Mouse (Mus musculus) left cerebral cortex, postnatal 14 days (tissue): ENCODE measurements around the gene Cacna1c. TPM values are rescaled to one million over a fixed set of nuclear protein-coding genes. Genes with fewer than 3 reads are reported as not detected.

Experiments
- DNase-seq, 2 experiments: peaks; one replicate each; pipeline ENCODE4 v3.0.0; 2021 to 2022; ENCODE audit warnings: low spot score in 2 of 2, mixed read lengths in 1 of 2
- intact Hi-C: fragments of 180-260 bp; cut with DNase I; formaldehyde crosslinking; loops from one replicate; pipeline ENCODE4 v1.15.1; 2025
- long read RNA-seq, 2 experiments: library from polyadenylated mRNA; stranded (forward); transcript quantifications; one replicate each; pipeline ENCODE4 v2.0.0; 2021
- total RNA-seq, 2 experiments: library from RNA; stranded (reverse); gene quantifications; 2 replicates each; pipeline ENCODE4 v1.2.3; 2021

Cacna1c gene
- total RNA-seq = 10 to 100 TPM; 66.9 to 73.5 TPM
- long read RNA-seq, experiment 1, partial matches to known transcripts = 2 of 9 reads
- long read RNA-seq, experiment 1, other reads (novel, unspliced or antisense) = 7 of 9 reads
- long read RNA-seq, experiment 2, partial matches to known transcripts = 5 of 11 reads
- long read RNA-seq, experiment 2, other reads (novel, unspliced or antisense) = 6 of 11 reads

DNA sequence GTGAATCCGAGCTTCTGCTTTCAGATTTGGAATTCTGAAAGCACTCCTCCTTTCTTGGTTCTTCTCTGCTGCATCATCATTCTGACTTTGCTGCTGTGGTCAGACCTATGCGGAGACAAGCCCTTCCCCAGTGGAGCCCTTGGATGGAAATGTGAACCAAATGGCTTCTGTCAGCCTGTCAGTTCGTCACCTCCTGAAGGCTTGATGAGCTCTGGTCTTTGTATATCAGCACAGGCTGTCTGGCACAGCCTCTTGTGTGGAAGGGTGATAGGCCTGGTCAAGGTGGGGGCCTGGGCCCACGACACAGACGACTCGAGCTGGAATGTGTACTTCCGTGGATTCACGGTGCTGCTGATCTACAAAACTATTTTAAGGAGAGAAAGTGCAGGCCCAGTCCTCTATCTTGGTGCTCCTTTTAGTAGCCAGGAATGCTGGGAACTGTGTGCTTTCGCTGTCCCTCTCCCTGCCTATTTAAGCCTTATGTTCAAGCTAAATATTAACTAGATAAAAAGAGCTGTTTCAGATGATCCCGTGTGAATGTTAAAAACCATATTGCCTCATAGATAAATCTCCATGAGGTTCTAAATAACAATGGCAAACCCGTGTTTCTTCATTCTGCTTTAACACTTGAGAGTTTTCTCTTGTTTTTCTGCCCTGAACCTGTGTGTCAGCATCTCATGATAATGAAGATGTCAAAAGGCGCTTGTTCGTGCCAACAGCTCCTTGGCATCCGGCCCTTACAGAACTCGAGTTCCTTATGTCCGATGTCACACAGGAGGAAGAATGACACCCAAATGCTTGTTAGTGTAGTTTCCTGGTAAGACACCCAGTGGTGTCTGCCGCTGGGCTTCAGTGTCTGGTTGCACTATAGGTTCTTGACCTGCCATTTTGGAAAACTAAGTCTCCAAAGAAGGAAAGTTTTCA is at the start of gene Cacna1c:
TSS of gene Cacna1c (minus strand) at position 37 of the 924 bp plus-strand sequence.
- DNase-seq = no peak
- intact Hi-C loops = no loop called here

GRCm38 (mm10) chr6:119240871-119241705 is 44.9 kb upstream of the Cacna1c start:
- no peak for DNase-seq
- intact Hi-C loops = no loop called here

- intact Hi-C loops = no loop called here
- no peak for DNase-seq
Observed at GRCm38 (mm10) chr6:119240256-119240655, 44.0 kb upstream of the Cacna1c start.

DNA sequence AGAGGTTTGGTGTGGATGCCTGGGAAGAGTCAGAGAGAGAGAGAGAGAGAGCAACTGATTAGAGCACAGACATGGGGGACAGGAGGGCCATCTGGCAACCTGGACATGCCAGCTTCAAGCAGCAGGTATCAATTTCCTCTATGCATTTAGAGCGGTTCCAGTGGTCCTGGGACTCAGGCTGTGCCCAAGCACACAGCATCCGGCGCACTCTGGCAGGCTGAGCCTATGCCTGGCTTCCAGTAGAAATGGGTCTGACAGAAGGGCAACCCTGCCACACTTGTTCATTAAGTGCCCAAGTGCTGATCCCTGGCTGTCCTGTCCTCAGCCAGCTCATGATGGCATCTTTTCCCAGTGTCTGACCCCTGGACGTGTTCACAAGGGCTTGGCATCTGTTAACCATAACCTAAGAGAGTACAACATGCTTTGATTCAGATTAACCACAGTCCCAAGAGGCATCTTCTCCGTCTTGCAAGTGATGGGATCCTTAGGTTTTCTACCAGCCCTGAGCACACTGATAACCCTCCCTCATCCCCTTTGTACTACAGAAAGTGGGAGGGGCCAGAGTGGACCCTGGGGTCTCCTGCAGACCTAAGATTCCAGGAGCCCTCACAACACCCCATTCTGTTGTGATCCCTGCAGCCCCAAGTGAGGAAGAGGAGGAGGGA is 43.3 kb upstream of the Cacna1c start:
- no peak for DNase-seq
- intact Hi-C loops = loop anchor here (5.0 kb wide), 1 partner anchor 73 kb away; no protein-coding TSS in a partner anchor

GRCm38 (mm10) chr6:119237427-119237989 is 41.3 kb upstream of the Cacna1c start:
- intact Hi-C loops = loop anchor here (5.0 kb wide), 1 partner anchor 75 kb away; no protein-coding TSS in a partner anchor
- peak; percentile 80 to 88 for DNase-seq

DNA sequence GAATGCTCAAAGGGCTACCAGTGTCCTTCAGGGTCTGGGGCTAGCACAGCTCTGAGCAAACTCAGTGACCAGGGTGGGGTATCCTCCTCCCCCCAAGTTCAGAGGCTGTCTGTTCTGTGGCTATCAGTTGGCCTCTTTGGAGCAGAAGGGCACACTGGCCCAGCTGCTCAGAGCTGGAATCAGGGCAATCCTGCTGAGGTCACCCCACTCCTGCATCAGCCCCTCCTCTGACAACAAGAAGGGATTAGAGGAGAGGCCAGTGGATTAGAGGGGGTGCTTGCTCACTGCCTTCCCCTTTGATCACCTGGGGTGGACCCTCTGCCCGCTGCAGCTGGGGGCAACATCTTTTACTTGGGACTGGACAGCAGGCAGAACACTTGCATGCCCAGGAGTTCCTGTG is 40.0 kb upstream of the Cacna1c start, which contains the start of gene Cacna2d4:
TSS of gene Cacna2d4 (plus strand) at position 286 of the 400 bp plus-strand sequence.
- intact Hi-C loops = loop anchor here (5.0 kb wide), 1 partner anchor 76 kb away; no protein-coding TSS in a partner anchor
- DNase-seq = no peak

- intact Hi-C loops = loop anchor here (5.0 kb wide), 1 partner anchor 77 kb away; no protein-coding TSS in a partner anchor
- DNase-seq = no peak
Observed at GRCm38 (mm10) chr6:119235441-119235840, 39.2 kb upstream of the Cacna1c start.

DNA sequence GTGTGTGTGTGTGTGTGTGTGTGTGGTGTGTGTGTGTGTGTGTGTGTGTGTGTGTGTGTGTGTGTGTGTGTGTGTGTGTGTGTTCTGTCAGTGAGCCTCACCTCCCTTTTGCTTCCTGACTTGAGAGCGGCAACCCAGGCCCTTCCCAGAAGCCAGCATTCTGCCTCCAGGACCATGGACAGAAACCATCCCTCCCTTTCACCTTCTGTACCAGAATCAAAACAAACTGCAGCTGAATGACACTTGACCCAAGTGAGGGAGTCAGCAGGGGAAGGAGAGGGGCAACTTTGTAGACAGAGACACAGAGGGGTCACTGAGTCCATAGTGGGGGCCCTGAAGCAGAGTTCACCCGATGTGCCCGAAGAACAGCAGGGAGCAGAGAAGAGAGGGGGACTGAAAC is 36.8 kb upstream of the Cacna1c start:
- no peak for DNase-seq
- intact Hi-C loops = no loop called here

- intact Hi-C loops = loop anchor here (5.0 kb wide), 1 partner anchor 98 kb away; no protein-coding TSS in a partner anchor
- DNase-seq = peak; percentile 56 to 66
Observed at GRCm38 (mm10) chr6:119228861-119229603, 32.8 kb upstream of the Cacna1c start.

- intact Hi-C loops = loop anchor here (5.0 kb wide), 1 partner anchor 100 kb away; no protein-coding TSS in a partner anchor
- DNase-seq = no peak
Observed at GRCm38 (mm10) chr6:119227001-119227400, 30.8 kb upstream of the Cacna1c start.

- DNase-seq = no peak
- intact Hi-C loops = loop anchor here (2.0 to 5.0 kb wide), 2 partner anchors 102 to 197 kb away; no protein-coding TSS in a partner anchor
Observed at GRCm38 (mm10) chr6:119225731-119226130, 29.5 kb upstream of the Cacna1c start.

GRCm38 (mm10) chr6:119225226-119225625 is 29.0 kb upstream of the Cacna1c start:
- intact Hi-C loops = loop anchor here (2.0 to 5.0 kb wide), 2 partner anchors 102 to 198 kb away; no protein-coding TSS in a partner anchor
- no peak for DNase-seq

DNA sequence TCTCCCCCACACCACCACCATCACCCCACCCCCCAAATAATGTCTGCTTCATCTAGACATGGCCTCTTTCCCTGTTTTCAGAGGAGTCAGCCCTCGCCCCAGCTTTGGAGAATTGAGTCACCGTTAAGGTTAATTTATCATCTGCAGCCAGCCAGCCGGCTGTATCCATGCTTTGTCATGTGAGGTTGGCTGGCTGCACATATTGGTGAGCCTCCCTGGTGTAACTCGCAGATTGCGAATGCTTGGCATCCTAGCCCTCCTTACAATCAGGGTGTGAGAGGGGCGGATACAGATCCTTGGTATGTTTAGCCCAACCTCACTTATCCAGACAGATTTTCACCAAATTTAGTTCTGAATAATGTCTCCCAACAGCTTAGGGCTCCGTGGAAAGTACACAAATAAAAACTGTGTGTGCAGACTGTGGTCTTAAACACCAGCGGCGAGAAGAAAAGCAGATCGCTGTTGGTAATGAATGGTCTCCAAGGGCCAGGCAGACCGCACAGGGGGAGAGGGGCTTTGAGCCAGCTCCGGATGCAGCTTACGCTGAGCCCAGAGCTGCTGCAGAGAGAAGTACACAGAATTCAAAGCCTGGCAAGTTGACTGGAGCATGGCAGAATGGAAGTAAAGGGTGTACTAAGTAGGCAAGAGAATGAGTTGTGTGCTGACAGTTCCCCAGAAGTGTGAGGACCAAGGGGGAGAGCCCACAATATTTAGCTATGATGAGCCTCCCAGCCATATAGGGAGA is 28.4 kb upstream of the Cacna1c start:
- intact Hi-C loops = loop anchor here (2.0 to 5.0 kb wide), 3 partner anchors 58 to 198 kb away; no protein-coding TSS in a partner anchor

DNA sequence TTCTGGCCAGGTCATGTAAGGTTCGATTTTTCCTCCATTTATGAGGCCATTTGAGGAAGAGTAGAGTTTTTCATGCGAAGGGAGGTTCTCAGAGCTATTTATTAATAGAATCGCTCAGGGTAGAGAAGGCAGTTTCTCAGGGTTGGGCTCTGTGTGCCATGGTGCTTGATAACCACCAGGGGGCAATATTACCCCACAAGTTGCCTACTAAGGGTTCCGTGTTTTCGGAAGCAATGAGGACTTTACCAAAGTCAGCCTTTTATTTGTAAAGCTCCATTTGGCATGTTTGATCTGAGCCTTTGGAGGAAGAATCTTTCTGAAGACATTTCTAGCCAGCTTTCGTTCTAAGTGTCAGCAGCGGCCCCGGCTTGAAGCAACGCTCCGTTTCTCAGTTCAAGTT is 24.1 kb upstream of the Cacna1c start:
- intact Hi-C loops = loop anchor here (1.0 to 5.0 kb wide), 3 partner anchors 62 to 210 kb away; no protein-coding TSS in a partner anchor
- peak; percentile 74 to 83 for DNase-seq

More for the DNA sequence above, 28.4 kb upstream of the Cacna1c start:
- no peak for DNase-seq

- intact Hi-C loops = no loop called here
- no peak for DNase-seq
Observed at GRCm38 (mm10) chr6:119219237-119219870, 23.1 kb upstream of the Cacna1c start.

DNA sequence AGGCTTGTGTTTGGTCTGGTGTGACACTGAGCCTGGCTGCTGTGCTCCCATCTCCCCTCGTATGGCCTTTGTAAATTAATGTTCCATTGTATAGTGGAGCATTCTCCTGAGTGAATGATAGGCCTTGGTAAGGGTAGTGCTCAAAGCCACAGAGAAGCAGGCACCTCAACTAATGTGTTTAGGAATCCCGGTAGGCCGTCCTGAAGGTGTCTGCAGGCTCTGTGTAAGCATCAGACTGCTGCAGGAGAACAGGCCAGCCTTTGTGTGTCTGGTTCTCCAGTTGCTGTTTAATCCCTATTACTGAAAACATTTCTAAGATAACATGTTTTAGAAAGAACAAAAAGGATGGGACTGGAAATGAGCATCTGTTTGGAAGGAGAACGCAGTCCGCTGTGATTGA is 22.4 kb upstream of the Cacna1c start:
- DNase-seq = no peak
- intact Hi-C loops = no loop called here
